Mouse (Mus musculus) lung, postnatal 4 days (tissue): ENCODE results near the gene Dctpp1.

Experiments used
- DNase-seq, 2 experiments: peaks; one replicate each; pipeline ENCODE4 v3.0.0; 2021

Gene Dctpp1

DNA sequence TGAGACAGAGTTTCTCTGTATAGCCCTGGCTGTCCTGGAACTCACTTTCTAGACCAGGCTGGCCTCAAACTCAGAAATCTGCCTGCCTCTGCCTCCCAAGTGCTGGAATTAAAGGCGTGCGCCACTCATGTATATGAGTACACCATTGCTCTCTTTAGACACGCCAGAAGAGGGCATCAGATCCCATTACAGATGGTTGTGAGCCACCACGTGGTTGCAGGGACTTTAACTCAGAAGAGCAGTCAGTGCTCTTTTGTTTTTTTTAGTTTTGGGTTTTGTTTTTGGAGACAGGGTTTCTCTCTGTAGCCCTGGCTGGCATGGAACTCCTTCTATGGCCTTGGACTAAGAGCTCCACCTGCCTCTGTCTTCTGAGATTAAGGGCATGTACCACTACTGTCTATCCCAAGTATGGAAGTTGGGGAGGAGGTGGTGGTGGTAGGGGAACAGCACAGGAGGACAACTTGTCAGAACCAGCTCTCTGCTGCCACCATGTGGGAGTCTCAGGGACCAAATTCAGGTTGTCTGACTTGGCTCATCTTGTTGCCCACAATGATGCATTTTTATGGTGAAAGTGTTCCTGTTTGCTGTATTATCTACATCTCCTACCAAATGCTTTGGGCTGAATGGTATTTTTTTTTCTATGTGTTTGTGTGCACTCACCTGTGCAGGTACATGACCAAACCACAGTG lies 31.8 kb downstream of the Dctpp1 start:
- peak; percentile 77 to 88 for DNase-seq

DNA sequence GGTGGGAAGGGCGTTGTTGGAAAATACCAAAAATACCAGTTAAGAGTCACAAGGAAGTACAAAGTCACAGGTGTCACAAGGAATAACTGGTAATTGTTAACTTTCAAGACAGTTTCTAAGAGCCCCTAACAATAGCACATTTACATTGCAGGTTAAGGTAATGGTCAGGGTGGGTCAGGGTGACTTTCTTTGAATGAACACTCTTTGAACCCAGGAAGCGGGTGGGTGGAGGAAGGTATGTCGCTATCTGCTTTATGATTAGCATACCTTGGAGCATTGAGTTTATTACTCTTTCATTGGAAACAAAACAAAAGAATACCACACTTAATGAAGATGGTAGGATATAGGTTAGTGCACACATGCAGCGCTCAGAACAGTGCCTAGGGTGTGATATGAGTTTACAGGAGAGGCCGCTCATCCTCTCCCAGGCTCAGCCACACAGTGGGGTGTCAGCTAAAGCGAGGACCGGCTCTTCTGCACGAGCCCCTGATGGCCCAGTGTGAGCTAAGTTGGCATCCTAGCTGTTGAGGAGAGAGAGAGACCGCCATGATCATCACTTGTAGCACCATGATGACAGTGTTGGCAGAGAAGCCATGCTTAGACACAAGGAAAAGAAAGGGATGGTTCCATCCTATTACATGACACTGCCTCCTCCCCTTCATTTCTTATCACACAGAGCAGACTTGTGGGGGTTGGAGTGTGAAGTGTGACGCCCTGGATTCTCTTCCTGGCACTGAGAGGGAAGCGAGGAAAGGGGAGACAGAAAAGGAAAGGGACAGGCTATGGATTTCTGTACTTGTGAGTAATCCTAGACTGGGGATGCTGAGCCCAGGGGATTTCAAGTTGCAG lies 35.1 kb downstream of the Dctpp1 start:
- no peak for DNase-seq

DNA sequence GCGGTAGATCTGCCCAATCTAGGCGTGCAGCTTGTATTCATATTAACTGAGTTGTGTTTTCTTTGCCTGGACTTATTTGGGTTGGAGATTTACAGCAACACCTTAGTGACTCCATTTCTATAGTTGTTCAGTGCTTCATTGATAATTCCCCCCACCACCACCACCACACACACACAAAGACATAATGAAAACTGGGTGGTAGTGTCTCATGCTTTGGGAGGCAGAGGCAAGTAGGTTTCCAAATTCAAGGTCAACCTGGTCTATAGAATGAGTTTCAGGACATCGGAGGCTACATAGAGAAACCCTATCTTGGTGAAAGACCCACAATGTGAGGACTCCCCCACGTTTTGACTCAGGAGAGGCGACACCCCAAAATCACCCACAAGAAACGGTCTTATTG lies 35.9 kb downstream of the Dctpp1 start:
- DNase-seq: no peak

DNA sequence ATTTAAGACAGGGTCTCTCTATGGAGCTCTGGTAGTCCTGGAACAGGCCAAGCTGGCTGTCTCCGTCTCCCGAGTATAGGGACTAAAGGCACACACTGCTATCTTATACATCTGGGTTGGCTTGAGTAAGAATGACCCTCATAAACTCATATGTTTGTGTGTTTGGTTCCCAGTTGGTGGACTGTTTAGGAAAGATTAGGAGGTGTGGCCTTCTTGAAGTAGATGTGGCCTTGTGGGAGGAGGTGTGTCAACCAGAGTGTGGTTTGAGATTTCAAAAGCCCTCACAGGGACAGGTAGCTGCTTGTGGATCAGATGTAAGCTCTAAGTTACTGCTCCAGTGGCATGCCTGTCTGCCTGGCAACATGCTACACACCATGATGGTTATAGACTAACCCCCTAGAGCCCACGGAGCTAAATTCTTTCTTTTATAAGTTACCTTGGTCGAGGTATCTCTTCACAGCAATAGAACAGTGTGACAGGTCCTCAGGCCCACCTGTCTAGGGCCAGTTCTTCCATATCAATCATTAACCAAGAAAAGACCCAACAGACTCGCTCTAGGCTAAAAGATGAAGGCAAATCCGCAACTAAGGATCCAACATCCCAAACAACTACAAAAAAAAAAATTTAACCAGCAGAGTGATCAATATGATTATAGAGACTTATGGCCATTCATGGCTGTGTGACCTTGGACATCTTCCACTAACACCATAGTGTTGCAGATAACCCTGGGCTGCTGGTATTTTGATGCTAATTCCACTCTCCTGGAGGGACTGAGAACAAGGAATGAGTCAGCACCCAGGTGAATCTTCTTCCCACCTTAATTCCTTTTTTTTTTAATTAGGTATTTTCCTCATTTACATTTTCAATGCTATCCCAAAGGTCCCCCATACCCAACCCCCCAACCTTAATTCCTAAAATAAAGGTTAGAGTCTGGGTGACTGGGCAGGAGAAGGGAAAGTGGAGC lies 36.7 kb downstream of the Dctpp1 start:
- no peak for DNase-seq

DNA sequence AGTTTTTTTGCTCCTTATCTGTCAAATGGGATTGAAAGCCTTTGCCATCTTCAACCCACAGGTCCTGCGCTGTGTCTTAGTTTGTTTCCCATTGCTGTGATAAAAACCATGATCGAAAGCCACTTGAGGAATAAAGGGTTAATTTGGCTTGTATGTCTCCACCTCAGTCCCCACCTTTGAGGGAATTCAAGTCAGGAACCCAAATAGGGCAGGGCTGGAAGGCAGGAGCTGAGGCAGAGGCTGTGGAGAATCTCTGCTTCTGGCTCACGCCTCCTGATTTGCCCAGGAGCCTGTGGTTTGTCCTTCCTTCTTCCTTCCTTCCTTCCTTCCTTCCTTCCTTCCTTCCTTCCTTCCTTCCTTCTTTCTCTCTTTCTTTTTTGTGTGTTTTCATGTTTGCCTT lies 37.4 kb downstream of the Dctpp1 start:
- DNase-seq: no peak

DNA sequence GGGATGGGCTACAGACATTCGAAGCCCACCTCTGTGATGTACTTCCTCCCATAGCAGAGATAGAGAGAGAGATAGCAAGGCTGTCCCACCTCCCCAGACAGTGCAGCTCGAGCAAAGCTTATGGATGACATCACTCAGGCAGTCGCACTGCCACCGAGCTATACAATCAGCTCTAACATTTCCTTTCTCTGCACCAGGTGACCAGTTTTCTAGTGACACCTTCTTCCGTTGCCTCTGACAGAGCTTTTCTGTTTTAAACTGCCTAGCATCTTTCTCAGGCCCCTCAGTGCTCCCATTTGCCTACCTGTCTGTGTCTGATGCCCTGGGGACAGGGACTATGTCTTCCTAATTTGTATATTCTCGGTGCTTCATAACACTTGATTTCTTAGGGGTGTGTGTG lies 40.1 kb downstream of the Dctpp1 start:
- no peak for DNase-seq

DNA sequence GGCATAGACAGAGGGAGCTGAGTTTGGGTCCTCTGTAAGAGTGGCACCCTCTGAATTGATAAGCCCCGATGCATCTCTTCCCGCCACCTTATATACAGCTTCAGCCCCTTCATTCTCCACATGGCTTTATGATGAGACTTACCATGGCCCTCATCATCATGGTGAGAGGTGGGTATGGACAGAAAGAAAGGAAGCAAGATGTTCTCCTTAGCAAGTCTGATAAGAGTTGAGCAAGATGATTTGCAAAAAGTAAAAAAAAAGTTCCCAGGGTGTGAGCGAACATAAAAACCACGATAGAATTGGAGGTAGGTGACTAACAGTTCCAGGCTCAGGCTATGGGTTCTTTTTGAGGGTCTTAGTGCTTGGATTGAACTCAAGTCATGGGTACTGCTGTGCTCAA lies 41.8 kb downstream of the Dctpp1 start:
- no peak for DNase-seq

DNA sequence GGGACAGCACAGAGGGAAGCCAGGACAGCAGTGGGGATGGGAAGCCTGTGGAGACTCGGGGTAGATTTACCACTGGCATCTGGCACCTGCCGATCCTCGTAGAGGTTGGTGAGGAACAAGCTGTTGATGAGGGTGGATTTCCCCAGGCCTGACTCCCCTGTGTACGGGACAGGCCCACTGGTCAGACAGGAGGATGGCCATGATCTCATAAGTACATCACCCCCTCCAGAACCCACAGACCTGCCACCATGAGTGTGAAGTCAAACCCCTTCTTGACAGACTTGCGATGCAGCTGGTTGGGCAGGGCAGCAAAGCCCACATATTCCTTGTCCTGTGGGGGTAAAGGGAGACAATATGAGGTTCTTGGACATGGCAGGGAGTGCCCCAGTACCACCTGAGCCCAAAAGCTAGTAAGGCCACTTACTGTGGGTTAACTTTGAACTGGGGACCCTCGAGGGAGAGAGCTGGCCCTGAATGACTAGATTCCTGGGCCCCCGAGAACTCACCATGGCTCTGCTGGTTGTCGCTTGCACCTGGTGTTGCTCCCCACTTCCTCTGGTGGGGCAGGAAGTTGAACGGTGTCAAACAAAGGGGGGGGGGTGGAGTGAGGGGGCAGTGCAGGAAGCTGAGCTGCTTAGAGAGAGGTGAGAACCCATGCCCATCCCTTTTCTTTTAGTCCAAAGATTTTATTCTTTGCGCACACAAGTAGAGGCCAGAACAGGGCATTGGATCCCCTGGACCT lies 42.4 kb downstream of the Dctpp1 start:
- DNase-seq: peak in 1 of 2 experiments; percentile 26

DNA sequence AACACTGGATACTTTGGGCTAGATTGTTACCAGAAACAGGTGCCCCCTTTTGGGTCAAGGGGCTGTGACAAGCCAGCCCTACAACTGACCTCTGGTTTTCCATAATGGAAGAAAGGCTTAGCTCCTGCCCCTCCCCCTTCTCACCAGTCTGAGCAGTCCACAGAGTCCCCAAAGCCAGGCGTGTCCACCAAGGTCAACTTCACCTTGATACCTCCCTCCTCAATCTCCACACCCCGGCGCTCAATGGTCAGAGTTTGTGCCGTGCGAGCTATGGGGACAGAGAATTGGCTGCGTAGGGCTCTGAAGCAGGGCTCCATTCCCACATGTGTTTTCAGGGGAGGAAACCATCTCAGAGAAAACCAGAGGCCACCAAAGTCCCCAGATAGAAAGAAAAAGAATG lies 43.0 kb downstream of the Dctpp1 start:
- no peak for DNase-seq

DNA sequence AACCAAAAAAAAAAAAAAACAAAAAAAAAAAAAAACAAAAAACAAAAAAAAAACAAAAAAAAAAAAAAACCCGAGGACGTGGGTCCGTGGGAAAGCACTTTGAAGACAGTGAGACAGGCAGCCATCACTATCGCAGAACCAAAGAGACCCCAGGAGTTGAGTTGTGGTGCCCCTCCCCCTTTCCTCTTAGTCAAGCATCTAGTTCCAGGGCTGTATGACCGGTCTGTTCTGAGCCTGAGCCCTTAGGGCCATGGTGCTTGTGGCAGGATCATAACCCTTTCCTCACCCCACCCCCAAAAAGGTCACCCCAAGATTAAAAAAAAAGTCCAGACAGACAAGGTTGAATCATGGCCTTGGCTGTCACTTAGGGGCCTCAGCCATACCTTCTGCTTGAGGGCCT lies 44.2 kb downstream of the Dctpp1 start:
- no peak for DNase-seq

DNA sequence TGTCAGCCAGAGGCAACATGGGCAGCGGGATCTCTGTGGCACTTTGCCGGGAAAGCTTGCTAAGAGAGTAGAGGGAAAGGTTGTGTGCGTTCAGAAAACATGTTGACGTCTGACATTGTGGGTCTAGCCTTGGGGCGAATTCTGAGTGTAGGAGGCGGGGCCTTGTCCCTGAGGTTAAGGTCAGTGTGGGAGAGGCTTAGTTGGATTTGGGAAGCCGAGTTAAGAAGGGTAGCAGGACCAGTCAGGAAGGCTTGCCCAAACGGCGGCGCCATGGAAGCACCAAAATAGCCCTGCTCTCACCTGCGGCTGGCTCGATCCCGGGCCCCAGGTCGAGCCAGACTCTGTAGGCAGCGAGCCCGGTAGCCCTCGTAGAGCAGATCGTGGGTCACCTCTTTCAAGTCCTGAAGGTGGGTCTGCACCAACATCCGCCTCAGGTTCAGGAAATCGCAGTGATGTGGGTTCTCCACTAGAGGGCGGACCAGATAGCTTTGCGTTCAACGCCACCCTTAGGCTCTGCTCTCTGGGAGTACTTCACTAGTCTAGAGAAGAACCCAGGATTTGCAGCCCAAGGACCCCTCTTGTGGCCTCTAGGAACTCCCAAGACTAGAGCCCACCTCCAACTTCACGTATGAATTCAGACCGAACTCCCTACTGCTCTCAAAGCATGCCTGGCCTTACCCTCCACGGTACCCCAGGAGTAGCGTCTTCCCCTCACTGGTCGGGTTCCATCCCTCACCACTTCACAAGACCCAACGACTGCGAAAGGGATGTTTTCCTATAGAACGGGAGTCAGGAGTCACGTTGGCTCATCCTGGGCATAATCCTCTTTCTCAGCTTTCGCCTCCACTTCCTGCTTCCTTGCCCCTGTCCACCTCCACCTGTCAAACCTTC lies 45.3 kb downstream of the Dctpp1 start:
- DNase-seq: peak; percentile 67 to 83

DNA sequence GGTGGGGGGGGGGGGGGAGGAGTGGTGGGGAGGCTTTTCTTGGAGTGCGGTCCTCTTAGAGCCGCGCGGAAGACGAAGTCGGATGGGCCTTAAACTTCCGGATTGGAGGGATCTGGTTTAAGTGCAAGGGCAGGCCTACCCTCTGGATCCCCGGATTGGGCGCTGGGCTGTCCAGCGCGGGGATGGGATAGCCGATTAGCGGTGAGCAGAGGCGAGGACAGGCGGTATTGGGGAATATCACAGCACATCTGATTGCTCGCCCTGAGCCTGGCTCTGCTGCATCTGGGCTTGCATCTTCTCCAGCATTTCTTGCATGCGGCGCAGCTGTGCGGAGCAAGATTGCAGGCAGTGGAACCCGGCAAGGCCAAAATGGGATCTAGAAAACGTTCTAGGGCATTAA lies 46.0 kb downstream of the Dctpp1 start:
- DNase-seq: no peak

DNA sequence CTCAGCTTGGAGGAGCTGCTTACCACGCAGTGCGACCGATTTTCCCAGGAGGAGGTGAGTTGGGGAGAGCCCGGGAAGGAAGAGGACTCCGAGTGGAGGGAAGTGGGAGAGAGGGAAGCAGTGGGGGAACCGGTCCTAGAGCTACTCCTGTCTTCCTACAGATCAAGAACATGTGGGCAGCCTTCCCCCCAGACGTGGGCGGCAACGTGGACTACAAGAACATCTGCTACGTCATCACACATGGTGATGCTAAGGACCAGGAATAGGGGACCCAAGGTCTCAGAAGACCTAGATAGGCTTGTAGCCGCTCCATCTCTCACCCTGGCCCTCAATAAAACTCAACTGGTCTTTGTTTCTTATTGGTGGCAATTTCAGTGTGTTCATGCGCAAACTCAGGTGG lies 46.6 kb downstream of the Dctpp1 start:
- DNase-seq: no peak

DNA sequence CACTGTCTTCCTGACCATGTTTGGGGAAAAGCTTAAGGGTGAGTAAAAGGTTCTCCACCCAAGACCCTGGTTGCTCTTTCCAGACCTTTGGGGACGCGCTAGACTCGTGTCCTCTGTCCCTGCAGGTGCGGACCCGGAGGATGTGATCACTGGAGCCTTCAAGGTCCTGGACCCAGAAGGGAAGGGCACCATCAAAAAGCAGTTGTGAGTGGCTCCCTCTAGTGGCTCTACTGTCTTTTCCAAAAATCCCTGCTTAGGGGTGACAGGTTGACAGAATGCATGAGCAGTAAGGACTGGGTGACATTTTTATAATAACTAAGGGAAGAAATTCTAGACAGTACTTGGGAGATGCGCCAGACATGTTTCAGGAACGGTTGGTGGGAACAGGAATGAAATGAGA lies 47.0 kb downstream of the Dctpp1 start:
- DNase-seq: peak; percentile 15 to 63

DNA sequence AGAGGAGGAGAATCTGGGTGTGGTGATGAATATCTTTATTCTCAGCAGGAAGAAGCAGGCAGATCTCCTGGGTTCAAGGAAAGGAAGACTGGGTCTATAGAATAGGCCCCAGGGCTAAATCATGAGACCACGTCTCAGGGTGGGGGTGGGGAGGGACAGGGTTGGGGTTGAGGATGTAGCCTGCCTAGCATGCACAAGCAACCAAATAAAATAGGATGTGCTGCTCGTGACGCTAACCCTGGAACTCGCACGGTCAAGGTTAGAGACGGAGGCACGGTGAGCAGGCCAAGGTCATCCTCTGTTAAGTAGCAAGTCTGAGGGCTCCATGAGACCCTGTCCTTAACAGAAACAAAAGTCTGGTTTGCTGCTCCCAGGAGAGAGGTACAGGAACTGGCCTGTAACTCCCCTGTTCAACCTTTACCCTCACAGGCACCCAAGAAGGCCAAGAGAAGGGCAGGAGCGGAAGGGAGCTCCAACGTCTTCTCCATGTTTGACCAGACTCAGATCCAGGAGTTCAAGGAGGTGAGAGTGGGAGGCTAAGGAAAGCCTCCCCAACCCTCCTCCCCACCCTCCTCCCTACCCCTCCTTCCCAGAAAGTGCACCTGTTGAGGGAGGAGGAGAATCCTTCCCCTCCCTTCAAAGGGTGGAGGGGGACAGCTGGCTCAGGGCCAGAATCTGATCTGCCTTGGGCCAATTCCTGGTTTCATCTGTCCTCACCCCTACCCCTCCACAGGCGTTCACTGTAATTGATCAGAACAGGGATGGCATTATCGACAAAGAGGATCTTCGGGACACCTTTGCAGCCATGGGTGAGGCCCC lies 47.9 kb downstream of the Dctpp1 start:
- no peak for DNase-seq

DNA sequence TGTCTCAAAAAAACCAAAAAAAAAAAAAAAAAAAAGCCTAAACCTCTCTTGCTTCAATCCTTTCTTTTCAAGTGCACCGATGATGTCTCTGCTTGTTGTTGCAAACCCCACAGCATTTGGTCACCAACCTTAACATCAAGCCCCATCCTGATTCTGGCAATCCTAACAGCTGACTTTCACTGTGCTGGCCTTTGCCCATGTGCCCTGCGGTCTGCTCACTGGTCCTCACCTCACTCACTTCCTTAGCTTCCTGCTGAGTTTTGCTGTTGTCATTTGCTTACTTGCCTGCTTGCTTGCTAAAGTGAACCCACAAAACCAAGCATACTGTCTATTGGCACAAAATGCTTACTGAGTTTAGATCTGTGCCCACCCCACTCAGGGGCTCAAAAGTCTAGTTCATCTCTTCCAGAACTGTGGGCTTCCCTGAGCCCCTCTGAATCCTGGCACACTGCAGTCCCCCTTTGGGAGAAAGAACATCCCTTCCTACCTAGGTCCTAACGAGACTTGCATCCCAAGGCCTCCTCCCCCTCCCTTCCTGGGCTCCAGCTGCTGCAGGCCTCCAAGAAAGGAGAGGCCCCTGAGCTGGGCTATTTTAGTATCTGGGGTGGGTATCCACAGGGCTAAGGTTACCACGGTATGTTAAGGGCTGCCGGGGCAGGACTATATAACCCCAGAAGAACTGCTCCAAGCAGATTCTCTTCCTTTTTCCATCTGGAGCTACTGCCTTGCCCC lies 49.3 kb downstream of the Dctpp1 start:
- DNase-seq: peak in 1 of 2 experiments; percentile 17

DNA sequence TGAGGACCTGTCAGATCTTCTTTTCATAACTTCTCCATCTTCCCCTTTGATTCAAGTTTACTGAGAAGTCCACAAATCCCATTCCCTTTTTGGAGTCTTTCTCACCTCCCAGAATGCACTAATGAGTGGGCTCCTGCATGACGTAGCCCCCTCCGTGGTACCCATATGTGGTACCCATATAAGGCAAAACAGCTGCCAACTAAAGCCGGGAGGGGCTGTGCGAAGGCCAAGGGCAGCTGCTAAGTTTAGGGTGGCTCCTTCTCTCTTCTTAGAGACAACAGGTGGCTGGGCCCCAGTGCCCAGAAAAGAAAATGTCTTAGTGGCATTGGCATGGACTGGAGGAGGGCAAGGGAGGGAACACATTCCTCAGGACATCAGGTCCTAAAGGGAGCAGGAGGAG lies 50.2 kb downstream of the Dctpp1 start:
- DNase-seq: peak in 1 of 2 experiments; percentile 20

DNA sequence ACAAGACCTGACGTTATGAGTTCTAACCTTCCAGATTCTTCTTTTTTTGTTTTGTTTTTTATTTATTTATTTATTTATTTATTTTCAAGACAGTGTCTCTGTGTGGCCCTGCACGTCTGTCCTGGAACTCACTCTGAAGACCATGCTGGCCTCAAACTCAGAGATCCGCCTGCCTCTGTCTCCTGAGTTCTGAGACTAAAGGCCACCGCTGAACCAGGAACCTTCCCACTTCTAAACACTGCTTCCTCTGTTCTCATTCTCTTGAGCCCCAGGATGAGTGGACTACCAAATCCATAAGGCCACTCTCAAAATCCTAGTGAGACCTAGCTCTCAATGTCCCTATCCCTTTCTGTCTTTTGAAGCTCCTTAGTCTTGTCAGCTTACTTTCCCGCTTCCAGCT lies 50.7 kb downstream of the Dctpp1 start:
- no peak for DNase-seq

DNA sequence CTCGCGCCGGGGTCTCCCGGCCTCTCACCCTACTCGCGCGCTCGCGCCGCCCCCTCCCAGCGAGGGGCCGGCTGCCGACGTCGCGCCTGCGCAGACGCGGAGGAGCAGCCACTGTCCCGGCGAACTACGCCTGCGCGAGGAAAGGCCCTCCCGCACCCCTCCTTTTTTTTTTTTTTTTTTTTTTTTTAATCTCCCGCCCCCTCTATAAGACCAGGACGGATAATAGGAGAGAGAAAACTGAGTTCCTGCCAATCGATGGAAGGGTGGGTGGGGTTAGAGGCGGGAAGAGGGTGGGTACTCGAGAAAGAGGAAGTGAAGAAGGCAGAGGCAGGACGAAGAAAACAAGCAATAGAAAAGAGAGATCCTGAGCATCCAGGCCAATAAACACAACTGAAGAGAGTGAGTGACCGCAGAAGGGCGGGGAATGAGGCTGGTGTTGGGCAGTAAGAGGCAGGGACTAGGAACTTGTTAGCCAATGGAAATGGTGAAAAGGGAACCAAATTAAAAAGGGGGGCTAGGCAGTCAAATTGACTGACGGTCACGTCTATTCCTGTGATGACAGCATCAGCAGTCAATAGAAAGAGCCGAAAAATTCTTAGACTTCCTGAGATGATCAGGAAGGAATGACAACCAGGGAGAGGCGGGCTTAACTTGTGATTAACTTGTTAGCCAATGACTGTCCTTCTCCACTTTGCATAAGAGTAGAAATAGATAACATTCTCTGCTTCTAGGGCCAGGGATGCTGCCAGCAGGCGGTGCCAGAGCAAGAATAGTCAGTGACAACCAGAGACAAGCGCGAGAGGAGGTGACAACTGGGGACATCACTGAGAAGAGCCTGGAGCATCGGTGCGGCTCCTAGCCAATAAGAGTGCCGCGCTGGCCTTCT lies 51.7 kb downstream of the Dctpp1 start, which contains the start of gene Mylpf:
TSS of gene Mylpf (plus strand) at position 338 of the 886 bp plus-strand sequence.
- DNase-seq: peak; percentile 96 to 97
